Mouse (Mus musculus): ENCODE results near the gene Gm9376.

DNA sequence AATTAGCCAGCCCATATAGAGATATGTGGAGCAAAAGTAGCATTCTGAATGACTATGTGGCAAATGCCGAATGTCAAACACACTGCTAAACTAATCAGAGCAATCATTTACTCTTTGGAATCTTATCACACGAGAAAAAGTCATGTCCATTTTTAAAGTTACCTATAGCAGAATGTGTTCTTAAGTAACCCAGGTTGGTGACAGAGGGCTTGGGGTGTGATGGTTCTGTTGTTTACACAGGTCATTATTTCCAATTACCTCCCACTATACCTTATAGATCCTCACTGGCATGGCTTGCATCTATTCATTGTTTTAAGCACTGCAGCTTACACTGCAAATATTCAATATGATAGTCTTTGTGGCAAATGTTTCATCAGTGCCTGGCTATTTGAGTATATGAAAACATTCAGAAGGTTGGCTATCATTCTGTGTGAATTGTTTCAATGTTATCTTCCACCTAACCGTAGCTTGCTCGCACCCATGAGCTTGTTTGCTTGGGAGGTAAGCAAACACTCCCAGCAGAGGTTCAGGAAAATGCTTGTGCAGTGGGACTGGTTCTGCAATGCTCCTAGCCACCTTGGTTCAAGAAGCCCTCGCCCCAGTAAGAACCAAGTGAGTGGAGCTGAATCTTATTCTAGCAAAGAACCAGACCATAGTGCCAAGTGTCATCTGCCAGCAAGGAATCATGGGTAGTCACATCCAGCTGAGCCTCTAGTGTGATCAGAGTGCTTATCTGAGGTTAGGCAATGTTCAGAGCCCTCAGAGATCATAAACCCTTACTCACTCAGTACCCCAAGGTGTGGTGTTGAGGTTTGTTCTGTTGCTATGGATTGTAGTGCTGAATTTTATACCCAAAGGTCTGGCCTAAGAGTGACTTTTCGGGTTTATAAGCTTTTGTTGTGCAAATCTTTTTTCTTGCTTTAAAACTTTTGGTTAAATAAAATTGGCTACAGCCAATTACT, 6.1 kb downstream of the Gm9376 start:
- TF ChIP-seq POLR2A (IDR thresholded peaks at IDR 0.05; ENCODE audit: insufficient read depth, low read length): no peak
- no peak for TF ChIP-seq CTCF (IDR thresholded peaks at IDR 0.05; ENCODE audit: low read depth, low read length)
